Mouse (Mus musculus): ENCODE data around the gene Cmas.

Gene Cmas

DNA sequence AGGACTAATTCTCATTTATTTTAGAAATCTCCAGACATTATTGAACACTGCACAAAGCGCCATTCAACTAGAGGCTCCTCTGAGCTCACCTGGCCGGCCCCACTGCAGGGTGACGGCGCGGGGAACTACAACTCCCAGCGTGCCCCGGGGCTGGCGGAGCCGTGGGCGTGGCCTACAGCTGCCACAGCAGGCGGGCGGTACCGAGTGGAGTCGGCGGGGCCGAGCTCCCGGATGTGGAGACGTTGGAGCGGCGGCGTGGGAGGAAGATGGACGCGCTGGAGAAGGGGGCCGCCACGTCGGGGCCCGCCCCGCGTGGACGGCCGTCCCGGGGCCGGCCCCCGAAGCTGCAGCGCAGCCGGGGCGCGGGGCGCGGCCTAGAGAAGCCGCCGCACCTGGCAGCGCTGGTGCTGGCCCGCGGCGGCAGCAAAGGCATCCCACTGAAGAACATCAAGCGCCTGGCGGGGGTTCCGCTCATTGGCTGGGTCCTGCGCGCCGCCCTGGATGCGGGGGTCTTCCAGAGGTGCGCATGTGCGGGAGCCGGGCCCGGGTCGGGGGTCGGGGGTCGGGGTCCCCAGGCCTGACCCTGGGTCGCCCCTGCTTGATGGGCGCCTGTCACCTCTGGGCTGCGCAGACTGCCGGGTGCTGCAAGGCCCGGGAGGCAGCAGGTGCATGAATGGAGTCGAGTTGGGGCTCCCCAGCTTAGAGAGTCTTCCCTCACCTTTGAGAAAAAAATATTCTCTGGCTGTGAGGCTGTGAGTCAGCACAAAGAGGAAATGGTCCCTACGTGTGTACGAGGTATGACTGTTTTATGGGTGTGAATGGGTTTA is at the start of gene Cmas:
Gene Cmas (plus strand): TSS at position 180 of the 827 bp plus-strand sequence.
- peak; percentile 83 for DNase-seq (ENCODE audit: inconsistent ontology term)

DNA sequence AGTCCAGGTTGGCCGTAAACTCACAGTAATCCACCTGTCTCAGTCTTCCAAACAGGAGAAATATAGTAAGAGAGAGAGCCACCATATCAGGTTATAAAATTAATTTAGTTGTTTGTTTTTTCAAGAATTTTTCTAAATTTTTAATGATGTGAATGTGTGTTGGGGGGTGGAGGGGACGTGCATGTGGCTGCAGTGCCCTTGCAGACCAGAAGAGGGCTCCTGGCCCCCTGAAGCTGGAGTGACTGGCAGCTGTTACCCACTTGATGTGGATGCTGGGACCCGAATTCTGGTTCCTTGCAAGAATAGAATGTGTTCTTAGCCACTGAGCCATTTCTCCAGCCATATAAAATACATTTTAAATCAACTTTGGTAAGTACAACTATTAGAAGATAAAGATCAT is 49.8 kb upstream of the Cmas start:
- no peak for DNase-seq (ENCODE audit: inconsistent ontology term)

DNA sequence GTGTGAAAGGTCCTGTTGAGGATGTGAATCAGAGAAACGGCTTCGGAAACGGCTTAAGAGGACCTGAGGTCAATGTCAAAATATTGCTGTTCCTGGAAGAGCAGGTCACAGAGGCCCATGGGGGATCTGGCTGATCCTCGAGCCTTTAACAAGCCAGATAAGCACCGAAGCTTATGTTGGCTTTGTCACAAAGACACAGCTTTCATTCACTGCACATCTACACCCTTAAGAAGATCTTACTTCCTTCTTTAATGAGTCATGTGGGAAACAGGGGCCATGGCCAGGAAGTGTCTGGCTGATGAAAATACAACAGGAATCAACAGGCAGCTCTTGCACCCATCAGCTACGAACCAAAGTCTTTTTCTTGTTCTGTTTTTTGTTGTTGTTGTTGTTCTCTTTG is 48.1 kb upstream of the Cmas start:
- DNase-seq (ENCODE audit: inconsistent ontology term), result no peak

DNA sequence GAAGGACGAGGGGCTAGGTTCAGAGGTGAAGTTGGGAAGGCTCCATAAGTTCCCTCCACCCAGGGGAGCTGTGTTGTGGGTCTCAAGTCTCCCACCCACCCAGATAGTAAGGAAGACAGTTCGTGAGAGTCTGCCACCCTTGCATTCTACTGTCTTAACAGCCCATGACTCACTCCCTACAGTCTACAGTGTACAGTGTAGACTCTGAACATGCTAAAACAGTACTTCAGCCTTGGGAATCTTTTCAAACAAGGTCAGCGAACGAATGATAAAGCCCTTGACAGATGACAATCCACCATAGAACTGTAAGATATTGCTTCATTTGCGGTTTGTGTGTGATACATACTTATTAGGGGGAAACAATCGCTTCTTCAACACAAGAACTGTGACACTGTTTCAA is 45.8 kb upstream of the Cmas start:
- DNase-seq (ENCODE audit: inconsistent ontology term), result no peak

DNA sequence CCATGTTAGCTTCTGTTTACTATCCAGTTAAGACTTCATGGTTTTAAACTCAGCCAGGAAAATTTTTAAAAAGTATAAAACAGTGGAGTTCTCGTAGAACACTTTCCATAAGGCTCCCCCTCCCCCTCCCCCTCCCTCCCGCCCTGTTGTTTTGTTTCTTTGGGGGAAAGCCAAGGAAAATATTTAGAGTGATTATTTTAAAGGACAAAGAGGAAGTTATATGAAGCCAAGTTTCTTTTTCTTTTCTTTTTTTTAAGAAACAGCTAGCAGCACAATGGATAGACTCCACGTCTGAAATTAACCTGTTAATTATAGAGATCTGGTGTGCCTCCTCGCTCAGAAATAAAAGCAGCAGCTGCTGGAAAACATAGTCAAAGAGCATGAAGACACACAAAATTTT is 45.4 kb upstream of the Cmas start:
- no peak for DNase-seq (ENCODE audit: inconsistent ontology term)

DNA sequence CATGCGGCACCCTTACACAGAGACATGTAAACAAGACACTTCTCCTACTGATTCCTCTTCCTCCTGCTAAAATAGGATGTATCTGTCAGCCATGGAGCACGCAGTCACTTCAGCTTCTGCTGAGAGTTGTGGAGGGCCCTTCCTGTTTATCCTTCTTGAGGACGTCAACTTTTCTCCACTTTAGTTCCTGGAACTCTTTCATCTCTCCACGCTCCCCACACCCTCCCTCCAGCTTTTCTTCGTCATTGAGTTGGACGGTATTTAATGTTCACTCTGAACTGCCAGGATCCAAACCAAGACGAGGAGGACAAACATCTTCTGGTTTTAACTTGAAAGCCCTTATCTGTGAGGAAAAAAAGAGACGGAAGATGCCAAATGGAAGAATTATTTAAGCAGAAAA is 41.5 kb upstream of the Cmas start:
- no peak for DNase-seq (ENCODE audit: inconsistent ontology term)

DNA sequence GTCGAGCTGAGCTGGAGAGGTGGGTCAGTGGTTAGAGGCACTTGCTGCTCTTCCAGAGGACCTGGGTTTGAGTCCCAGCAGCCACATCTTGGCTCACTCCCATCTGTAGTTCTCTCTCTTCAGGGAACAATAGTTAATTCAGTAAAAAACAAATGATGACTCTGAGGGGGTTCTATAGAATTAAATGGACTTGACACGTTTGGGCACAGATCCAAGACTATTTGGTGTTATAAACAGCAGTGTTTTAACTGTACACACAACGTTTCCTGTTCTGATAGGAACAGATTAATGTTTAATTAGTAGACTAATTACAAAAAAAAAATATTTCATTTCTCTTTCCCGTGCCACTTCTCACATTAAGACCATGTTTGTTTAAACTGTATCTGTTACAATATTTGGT is 39.3 kb upstream of the Cmas start:
- DNase-seq (ENCODE audit: inconsistent ontology term), result no peak

DNA sequence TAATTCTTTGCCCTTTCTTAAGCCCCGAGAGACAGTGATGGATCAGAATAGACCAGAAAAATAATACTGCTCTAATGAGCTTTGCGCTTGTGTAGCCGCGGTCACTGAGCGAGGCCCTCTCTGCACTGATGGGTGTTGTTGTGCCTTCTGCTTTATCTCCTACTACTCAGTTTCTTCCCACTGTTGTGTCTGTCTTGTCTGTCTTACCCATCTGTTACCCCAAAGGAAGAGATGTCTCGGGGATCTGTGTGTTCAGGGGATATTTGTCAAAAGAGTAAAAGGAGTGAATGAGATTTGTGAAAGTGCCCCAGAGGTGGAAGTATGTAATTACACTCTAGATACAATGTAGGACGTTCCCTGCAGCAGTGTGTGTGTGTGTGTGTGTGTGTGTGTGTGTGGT is 38.3 kb upstream of the Cmas start:
- peak; percentile 19 for DNase-seq (ENCODE audit: inconsistent ontology term)

DNA sequence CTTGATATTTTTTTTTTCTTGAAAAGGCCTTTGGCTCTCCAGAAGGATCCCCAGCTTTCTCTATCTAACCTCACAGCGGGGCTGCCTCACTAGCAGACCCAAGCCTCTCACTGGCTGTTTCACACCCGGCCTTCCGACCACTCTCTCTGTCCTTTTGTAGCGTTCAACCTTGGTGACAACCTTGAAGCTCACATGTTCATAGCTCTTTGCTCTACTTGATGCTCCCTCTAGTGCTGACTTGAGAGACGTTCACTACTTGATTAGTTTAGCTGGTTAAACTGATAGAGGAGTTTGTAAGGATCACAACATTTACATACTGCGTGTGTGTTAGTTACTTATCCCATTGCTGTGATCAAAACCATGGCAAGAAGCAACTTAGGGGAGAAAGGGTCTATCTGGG is 35.8 kb upstream of the Cmas start:
- DNase-seq (ENCODE audit: inconsistent ontology term), result no peak

DNA sequence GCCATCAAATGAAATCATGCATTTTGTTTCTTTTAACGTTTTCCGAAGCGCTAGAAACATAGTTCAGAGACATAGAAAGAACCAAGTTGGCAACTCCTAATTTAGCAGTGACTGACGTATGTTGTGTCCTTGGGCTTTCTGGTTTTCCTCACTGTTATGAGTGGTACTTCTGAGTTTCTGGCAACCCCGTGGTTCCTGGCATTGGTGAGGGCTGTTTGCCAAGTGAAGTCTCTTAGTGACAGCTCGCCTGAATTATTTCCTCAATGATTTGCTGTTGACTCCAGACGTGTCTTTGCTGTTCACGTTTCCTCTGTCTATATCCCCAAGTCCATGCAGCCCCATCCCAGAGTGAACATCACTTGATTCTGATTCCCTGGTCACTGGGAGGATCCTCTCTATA is 34.8 kb upstream of the Cmas start:
- DNase-seq (ENCODE audit: inconsistent ontology term), result no peak

DNA sequence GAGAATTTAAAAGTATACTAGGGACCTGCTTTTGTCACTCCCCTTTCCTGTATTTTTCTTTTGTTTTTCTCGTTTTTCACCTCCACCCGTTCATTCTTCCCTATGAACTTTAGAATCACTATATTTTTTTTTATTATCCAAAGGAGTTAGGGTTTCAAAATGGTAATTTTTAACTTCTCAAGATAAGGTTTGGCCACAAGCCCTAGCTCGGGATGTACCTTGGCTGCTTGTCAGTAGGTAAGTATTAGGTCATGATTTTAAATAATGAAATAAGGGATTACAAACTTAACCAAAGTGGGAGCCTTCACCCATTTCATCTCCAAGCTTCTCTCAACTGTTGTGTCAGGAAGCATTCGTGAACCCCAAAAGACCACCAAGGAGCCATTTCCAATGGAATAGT is 30.5 kb upstream of the Cmas start:
- DNase-seq (ENCODE audit: inconsistent ontology term), result no peak

DNA sequence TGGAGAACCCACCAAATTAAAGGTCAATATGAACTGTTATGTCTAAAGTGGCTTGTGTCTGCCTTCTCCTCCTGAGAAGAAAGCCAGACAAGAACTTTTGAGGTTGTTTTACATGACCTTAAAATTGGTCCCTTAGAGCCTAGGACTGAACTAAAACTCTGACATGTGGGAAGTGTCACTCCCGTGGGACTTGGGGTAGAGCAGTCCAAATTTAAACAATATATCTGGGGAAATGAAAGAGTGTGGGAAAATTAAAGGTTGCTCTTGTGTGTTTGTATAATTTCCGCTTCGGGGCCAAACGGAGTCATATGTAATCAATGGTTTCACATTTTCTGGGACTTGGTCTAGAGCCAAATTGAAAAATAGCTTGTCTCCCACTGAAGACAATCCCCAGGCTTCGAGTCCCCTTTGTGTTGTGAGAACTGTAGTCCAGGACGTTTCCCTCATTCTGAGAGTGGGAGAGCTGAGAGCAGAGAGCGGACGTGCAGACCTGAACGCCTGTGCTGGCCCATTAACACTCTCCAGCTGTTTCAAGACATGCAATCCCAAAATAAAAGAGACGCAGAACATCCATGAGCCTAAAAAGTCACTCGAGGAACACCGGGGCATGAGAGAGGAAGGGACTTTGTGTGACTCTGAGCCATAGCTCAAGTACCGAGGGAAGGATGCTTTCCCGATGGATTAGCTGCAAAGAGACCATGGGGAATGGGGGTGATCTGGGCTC is 23.8 kb upstream of the Cmas start:
- DNase-seq (ENCODE audit: inconsistent ontology term), result no peak

DNA sequence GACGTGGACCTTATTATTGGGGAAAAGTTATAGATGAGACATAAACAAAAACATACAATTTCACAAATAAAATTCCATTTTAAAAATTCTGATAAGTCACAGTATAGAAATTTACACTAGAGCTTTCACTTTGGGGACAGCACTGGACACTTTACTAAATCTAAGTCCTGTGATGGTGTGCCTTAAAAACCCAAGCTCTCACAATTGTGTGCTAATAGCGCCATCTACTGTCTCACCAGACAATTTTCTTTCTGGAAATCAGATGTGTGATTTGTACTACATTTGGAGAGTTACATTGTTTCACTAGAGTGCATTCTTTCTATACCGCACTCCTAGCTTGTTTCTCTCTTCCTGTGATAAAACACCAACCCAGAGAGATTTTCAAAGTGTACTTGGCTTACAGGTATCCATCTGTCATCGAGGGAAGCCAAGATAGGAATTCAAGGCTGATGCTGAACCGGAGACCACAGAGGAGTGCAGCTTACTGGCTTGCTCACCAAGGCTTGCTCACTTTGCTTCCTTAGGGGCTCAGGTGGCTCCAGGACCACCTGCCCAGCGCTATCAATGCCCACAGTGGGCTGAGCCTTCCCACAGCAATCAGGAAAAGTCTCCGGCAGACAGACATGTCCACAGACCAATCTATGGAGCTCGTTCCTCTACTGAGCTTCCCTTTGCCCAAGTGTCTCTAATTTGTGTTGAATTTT is 21.0 kb upstream of the Cmas start:
- DNase-seq (ENCODE audit: inconsistent ontology term), result peak; percentile 24

DNA sequence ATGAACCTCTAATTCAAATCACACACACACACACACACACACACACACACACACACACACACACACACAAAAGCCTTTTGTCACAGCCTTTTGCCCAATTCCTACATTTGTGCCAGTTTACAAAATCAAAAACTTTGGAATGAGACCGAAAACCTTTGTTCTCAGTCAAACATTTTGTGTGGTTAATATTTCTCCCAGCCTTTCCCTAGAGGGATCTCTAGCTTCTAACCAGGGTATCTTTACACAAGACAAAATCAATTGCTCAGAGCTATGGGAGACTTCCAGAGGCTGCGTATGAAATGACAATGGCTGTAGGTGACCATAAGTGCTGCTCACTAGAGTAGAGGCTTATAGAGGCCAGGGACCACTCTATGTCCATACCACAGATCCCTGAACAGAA is 18.3 kb upstream of the Cmas start:
- no peak for DNase-seq (ENCODE audit: inconsistent ontology term)

DNA sequence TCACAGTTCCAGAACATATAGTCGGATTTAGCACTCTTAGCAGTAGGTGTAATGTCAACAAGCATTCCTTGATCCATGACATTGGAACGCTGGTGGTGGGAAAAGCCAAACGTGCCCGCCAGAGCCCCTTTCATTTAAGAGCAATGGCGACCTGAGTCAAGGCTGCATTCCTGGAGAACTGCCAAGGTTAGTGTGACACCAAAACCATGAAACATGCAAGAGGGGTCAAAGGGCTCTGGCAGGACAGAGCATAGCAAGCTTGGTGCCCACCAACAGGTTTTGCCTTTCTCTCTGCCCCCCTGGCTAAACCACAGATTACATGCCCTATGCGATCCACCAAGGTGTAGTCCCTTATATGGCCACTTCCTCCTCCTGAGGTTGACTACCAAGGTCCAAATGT is 17.8 kb upstream of the Cmas start:
- DNase-seq (ENCODE audit: inconsistent ontology term), result no peak

DNA sequence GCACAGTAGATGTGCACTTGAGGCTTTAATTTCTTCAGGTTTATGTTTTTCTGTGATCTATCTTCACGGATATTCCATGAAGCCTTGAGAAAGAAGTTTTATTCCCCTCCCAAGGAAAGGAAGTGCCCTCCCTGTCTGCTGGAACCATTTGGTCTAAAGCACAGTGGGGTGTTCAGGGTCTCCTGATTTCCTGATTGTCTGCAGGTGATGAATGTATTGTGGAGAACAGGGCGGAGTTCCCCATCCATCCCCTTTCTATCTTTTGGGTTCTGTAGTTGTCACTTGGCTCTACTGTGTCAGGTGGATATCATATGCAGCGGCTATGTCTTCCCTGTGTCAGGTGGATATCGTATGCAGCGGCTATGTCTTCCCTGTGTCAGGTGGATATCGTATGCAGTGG is 14.7 kb upstream of the Cmas start:
- no peak for DNase-seq (ENCODE audit: inconsistent ontology term)

DNA sequence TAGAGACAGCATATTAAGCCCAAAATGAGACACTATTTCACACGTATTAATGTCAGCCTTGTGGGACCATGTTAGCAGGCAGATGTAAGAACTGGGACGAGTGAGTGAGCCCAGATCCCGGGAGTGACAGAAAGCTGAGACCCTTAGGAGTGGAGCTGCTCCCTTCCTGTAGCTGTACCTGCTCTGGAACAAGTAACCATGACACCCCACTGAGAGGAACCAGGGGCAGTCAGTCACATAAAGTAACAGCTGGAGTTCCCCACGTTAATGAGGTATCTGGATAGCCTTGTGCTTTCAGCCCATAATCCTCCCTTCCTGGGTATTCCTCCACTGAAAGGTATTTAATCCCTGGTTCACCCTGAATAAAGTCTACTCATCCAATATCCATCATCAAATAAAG is 13.3 kb upstream of the Cmas start:
- no peak for DNase-seq (ENCODE audit: inconsistent ontology term)

DNA sequence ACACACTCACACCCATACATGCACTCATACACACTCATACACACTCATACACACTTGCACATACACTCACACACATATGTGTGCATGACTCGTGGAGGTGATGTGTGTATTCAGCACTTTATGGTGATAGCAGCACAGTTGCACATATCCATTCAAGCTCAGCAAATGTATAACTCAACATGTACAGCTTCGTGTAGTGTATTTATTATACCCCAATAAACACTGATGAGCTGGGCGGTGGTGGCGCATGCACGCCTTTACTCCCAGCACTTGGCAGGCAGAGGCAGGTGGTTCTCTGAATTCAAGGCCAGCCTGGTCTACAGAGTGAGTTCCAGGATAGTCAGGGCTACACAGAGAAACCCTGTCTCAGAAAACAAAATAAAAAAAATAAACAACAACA is 11.0 kb upstream of the Cmas start:
- no peak for DNase-seq (ENCODE audit: inconsistent ontology term)

DNA sequence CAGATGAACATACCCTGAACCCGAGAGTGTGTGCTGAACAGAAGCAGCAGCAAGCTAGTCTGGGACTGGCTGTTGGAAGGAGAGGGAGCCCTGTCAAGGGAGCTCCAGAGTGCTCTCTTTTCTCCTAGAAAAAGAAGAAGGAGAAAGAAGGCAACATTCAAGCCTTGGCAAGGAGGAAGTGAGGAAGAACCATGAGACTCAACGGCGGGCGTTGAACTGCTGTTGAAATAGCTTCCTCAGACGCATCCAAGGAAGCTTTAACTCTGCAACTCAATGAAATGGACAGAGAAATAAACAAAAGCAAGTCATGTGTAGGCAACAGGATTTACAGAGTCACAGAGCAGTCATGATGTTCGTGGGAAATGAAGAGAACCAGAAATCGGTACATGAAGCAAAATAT is 9.7 kb upstream of the Cmas start:
- no peak for DNase-seq (ENCODE audit: inconsistent ontology term)

DNA sequence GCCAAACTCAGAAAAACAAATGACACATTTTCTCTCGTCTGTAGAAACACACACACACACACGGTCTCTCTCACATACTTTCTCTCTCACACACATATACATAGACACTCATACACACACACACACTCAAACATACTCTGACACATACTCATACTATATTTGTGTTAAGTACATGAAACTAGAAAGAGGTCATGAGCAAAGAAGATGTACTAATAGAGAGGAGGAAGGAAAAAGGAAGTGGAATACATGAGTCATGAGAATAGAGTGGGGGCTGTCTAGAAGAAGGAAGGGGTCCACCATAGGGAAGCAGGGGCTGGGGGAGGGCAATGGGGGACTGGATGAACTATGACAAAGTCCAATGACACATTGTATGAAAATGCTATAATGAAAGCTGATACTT is 9.3 kb upstream of the Cmas start:
- no peak for DNase-seq (ENCODE audit: inconsistent ontology term)

DNA sequence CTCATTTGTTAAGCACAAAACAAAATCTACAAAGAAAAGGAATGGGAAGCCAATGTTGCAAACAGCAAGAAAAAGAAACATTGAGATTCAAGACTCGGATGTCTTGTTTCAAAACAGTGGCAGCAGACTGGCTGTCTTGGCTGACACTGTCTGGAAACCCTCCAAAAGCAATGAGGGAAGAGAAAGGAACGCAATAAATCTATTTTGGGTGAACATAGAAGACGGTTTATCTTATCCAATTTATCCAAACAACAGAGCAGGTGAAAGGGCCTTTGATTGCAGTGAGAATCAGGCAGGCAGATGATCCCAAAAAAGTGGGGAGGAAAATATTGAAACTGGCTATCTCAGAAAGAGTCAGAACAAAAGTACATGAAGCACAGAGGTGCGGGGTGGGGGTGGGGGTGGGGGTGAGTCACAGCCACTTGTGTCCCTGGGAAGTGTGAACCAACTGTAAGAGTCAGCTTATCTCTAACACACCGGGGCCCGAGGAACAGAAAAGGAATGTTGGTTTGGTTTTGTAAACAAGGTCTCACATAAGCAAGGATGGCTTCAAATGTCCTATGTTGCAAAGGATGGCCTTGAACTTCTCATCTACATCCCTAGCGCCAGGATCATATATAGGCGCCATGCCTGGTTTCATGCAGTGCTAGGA is 8.3 kb upstream of the Cmas start:
- peak; percentile 25 for DNase-seq (ENCODE audit: inconsistent ontology term)

DNA sequence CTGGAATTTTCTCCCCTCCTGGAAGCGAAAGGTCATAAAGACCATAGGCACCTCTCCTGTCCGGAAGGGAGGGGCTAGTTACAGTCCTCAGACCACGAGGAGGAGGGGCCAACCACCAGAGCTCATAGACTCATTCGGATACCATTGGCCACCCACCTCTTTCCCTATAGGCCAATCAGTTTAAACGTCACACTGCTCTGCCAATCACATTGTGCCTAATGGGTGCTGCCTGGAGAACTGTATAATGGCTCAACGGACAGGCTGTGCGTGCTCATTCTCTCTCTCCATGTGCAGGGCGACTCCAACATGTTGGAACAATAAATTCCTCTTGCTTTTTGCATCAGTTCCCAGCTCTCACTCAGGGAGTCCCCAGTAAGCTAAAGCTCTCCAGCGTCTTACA is 5.1 kb upstream of the Cmas start:
- no peak for DNase-seq (ENCODE audit: inconsistent ontology term)

All from Muller cell, postnatal 12 days (primary cell).